Mouse (Mus musculus) embryo, embryonic 11 days (tissue): ENCODE data around the gene Plekhg6.
A peak's percentile ranks its signal among the peaks of the same experiment; 100 is the strongest.

Experiments
- DNase-seq: peaks from one replicate; pipeline ENCODE4 v3.0.0-alpha.2; 2015

Plekhg6 gene

GRCm38 (mm10) chr6:125385066-125385974 is 4.7 kb upstream of the Plekhg6 start:
- peak; percentile 59 for DNase-seq

DNA sequence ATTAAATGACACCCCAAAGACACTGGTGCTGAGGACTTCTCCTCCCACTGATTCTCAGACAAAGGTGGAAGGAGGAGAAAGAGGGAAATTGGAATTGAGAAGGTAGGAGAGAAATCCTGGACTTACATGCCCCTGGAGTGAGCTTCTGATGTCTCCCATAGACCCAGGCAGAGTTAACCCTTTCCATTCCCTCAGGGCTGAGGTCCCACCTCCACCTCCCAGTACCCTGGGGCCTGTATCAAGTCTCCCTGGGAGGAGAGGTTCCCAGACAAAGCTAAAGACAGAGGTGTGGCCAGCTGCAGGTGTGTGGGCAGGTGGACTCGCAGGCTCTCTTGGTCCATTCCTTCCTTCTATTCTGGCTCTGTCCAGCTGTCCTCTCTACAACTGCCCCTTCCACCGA is 1.4 kb upstream of the Plekhg6 start:
- DNase-seq: no peak

DNA sequence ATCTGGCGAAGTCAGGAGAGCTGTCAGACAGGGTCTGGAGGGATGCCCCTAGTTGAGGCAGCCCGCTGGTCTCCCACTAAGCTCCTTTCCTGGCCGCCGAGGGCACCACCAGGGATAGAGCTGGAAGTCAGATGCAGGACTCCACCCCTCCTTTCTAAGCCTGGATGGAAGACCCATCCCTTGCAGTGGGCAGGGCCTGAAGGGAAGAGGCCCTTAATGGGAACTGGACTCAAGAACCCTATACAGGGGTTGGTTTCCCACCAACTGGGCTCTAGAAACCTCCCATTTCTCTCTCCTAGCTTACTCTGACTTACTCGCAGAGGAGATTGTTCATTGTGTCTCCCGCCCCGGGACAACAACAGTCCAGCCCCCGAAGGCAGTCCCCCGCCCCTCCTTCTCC is 812 bp downstream of the Plekhg6 start:
- no peak for DNase-seq

DNA sequence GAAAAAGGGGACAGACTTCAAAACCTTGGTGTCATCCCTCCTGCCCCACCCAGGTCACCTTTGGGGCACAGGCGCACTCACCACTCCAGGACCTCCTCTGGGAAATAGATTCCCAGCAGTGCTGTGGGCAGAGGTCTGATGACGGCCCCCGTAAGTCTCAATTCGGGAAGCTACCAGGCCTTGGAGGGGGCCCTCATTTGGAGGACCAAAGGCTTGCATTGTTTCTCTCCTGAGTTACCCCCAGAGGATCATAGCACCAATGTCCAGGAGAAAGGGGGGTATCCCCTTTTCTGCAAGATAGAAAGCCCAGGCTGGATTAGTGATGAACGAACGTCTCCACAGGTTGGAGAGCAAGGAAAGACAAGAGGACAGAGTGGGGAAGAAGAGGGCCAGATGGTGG is 2.0 kb downstream of the Plekhg6 start:
- DNase-seq: no peak

DNA sequence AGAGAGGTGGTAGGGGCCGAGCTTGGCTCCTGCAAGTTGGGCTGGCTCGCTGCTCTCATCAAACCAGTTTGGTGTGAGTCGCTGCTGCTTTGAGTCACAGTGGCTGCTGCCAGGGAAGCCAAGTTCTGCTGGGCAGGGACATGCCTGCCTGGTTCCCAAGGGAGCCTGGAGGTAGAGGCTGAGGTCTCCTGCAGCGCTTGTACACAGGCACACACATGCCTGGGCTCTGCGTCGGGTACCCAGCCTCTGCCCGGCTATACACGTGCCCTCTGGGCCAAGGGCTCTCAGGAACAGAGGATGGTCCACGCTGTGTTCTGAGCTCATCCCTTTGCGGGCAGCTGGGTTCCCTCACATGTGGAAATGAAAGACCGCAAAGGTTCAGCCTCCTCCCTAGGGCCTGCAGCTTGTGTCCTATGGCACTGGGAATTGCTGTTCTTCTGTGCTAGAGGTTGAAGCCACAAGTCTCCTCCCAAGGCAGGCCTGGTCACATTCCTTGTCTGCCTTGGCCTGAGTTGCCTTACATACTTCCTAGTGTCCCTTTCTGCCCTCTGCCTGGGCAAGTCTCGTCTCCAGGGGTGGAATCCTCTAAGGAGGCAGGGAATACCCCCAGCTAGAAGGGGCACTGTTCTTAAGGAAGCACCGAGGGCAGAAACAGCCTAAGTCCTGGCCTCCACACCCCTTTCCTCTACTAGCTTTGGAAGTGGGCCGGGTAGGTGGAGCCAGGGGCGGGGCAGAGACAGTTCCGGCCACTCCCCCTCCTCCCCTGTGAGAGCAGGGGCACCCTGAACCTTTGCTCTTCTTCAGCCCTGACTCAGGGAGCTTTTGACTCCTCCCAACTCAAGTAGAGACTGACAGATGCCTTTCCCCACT is 2.8 kb downstream of the Plekhg6 start:
- DNase-seq: peak; percentile 63

- DNase-seq: peak; percentile 35
Measured at GRCm38 (mm10) chr6:125377042-125377441, 3.6 kb downstream of the Plekhg6 start.

DNA sequence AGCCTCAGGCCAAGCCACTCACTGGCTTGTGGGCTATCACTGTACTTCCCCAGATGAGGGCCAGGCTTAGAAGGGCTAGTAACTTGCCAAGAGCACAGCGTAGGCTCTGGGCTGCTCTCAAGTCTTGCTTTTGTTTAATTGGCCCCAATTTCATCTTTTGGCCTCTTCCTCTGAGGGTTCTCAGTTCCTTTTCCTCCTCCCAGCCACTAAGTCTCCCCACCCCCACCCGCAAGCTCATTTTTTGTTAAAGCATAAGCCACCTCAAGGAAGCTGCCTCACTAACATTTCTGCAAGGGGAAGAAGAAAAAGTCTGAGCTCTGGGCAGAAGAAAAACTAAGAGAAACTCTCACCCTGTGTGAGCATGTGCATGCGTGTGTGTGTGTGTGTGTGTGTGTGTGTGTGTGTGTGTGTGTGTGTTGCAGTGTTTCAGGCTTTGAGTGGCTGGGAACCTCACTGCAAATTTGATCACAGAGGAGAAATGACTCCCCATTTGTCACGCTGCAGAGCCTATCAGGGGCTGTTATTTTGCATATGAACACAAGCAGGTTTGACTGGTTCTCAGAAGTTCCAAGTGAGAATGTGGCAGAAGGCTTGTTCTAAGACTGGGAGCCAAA is 12.7 kb downstream of the Plekhg6 start:
- peak; percentile 44 for DNase-seq

- DNase-seq: no peak
Measured at GRCm38 (mm10) chr6:125366133-125366532, 14.5 kb downstream of the Plekhg6 start.

DNA sequence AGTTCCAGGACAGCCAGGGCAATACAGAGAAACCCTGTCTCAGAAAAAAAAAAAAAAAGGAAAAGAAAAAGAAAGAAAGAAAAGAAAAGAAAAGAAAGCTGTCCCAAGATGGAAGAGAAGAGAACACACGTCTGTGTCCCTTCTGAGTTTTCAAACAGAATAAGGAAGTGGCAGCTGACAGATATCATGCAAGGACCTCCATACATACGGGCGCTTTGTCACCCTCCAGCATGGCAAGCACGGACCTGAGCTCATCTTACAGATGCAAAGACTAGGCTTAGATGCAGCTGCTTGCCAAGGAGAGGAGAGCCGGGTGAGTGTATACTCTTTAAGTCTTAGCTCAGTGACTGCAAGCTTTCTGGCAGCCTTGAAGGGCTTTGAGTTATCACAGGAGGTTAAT is 15.1 kb downstream of the Plekhg6 start:
- DNase-seq: no peak

GRCm38 (mm10) chr6:125364448-125364847 is 16.1 kb downstream of the Plekhg6 start:
- DNase-seq: peak; percentile 38

- DNase-seq: peak; percentile 58
Measured at GRCm38 (mm10) chr6:125363451-125364242, 16.9 kb downstream of the Plekhg6 start.

- DNase-seq: no peak
Measured at GRCm38 (mm10) chr6:125363021-125363420, 17.6 kb downstream of the Plekhg6 start.

DNA sequence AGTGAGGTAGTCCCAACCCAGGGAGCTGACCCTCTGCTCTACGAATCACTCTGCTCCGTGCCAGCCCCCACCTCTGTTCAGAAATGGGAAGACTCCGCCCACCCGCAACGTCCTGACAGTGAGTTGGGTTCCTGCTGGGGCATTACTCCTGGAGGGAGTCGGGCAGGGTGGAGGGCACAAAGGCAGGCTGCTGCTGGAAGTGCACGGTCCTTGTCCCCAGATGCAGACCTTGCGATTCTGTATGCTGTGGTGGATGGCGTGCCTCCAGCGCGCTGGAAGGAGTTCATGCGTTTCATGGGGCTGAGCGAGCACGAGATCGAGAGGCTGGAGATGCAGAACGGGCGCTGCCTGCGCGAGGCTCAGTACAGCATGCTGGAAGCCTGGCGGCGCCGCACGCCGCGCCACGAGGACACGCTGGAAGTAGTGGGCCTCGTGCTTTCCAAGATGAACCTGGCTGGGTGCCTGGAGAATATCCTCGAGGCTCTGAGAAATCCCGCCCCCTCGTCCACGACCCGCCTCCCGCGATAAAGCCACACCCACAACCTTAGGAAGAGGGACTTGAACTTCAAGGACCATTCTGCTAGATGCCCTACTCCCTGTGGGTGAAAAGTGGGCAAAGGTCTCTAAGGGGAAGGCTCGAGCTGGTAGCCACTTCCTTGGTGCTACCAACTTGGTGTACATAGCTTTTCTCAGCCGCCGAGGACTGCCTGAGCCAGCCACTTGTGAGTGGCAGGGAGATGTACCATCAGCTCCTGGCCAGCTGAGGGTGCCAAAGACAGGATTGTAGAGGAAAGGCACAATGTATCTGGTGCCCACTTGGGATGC is 18.9 kb downstream of the Plekhg6 start:
- DNase-seq: peak; percentile 43

DNA sequence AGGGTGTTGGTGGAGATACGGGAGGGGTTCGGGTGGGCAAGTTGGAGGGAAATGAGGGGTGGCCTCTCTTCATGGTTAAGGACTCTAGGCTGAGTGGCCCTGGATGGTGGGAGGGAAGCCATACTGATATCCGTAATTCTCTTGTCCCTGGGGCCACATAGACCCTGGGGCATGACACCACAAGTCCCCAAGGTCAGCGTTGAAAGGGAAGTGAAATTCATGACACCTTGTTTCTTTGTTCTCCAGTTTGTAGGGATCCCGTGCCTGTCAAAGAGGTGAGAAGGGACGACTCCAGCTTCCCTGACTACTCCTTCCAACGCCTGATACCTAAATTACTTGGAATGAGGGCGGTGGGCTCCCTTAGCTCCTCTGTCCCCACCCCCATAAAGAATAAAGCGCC is 19.7 kb downstream of the Plekhg6 start:
- DNase-seq: no peak

GRCm38 (mm10) chr6:125359999-125360398 is 20.6 kb downstream of the Plekhg6 start:
- DNase-seq: no peak

DNA sequence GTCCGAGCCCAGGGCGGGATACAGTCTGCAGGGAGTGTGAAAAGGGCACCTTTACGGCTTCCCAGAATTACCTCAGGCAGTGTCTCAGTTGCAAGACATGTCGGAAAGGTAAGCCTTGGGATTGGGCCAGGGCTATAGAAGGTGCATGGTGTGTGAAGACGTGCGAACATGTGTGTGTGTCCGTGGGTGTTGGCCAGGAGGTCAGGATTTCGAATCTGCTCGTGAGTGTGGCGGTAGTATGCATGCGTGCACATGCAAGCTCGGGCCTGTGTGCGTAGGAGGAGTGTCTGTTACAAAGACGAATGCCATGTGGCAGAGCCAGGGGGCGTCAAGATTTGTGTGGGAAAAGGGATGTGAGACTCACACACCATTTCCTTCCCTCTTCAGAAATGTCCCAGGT is 23.3 kb downstream of the Plekhg6 start:
- DNase-seq: no peak

- no peak for DNase-seq
Measured at GRCm38 (mm10) chr6:125356264-125356663, 24.3 kb downstream of the Plekhg6 start.

- peak; percentile 63 for DNase-seq
Measured at GRCm38 (mm10) chr6:125355197-125355741, 25.3 kb downstream of the Plekhg6 start.

DNA sequence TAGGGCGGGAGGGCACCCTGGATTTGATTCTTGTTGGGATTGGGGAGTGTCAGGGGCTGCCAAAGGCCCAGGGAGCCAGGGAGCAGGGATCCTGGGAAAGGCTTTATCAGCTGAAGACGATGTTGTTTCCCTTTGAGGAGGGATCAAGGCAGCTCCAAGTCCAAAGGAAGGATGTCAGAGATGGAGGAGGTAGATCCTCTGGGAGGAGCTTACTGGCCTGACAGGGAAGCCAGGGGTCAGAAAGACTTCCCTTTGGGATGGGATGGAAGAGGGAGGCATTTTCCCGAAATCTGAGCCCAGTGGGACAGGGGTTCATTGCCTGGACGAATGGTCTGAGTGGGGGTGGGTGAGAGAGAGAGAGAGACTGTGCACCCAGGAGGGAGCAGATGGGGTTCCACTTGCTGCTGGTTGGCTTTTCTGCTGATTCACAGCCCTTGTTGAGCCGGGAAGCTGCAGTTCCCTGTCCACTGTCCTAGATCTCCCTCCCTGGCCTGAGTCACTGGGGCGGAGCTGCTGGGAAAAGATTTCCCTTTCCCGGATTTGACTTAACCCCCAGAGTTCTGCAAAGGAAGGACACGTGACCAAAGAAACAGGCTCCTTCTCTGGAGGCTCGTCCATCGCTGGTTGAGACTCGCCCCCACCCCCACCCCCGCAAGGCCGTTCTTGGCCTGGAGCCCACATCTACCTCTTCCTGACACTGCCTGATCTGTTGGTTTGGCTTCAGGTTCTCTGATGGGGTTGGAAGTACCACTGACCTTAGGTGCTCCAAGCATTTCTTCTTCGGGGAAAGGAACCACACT is 26.0 kb downstream of the Plekhg6 start:
- DNase-seq: peak; percentile 47

GRCm38 (mm10) chr6:125353655-125354054 is 26.9 kb downstream of the Plekhg6 start:
- DNase-seq: no peak
